Mouse (Mus musculus) bone marrow macrophage, adult 2 months (primary cell): Measurements from ENCODE around the gene Retn. TPM values are rescaled to one million over a fixed set of nuclear protein-coding genes. Genes with fewer than 3 reads are reported as not detected.

Experiments
- H3K27ac ChIP-seq: 2 replicates; pipeline ENCODE4 v1.5.1; 2012; ENCODE audit warnings: low read depth, low read length; ENCODE audit not compliant: insufficient read depth
- H3K4me1 ChIP-seq: 2 replicates; pipeline ENCODE4 v1.6.1; 2012; ENCODE audit warnings: low read length; ENCODE audit not compliant: control insufficient read depth, insufficient read depth
- H3K4me3 ChIP-seq: 2 replicates; pipeline ENCODE4 v1.5.1; 2012; ENCODE audit warnings: mild to moderate bottlenecking, low read length, moderate library complexity; ENCODE audit not compliant: insufficient read depth
- CTCF ChIP-seq: IDR thresholded peaks from 2 replicates; pipeline ENCODE4 v1.5.1; 2012; ENCODE audit warnings: low read depth, mild to moderate bottlenecking, low read length, moderate library complexity
- POLR2A ChIP-seq: IDR thresholded peaks from 2 replicates; pipeline ENCODE4 v1.6.1; 2012; ENCODE audit warnings: mild to moderate bottlenecking, low read depth, low read length, borderline replicate concordance
- polyA plus RNA-seq: library from polyadenylated mRNA; stranded (reverse); fragments of >200 nt; gene quantifications from 2 replicates; pipeline ENCODE4 v1.2.4, GENCODE M21; 2012; ENCODE audit not compliant: missing spikeins, insufficient read depth, insufficient read length

The Retn gene
- polyA plus RNA-seq, result not detected in 2 replicates

DNA sequence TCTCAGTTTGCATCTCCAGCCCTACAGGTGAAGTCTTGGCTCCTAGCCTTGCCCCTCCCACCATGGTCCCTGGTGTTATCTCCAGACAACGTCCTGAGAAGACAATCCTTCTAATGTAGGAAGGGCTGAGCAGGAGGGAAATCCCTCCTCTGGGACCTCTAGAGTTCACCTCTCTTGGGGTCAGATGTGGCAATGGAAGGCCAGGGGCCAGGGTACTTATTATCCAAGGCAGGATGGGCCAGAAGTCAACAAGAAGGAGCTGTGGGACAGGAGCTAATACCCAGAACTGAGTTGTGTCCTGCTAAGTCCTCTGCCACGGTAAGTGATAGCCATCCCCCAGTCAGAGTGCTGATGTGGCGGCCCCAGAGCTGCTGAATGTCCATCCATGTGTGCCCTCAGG is at the start of gene Retn:
Gene Retn, plus strand, starts transcription at position 245 of the 400 bp plus-strand sequence.
- TF ChIP-seq CTCF (no peak), POLR2A (no peak)
- Histone ChIP-seq H3K27ac (no peak within 1 kb of the TSS), H3K4me3 (no peak within 1 kb of the TSS), H3K4me1 (peaks cover 24% of the 10 kb centered on the region)

DNA sequence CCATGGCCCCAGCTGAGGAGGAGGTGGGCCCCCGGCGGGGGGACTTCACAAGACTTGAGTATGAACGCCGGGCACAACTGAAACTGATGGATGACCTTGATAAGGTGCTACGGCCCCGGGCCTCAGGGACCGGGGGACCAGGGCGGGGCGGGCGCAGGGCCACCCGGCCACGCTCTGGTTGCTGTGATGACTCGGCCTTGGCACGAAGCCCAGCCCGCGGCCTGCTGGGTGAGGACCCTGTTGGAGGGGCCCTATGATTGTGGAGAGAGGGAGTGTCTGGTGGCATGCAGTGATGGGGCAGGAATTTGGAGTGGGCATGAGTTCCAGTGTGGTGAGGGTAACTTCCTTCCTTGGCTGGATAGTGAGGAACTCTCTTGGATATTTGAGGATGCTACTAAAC is 49.0 kb upstream of the Retn start:
- no peak overlapping the region for H3K27ac ChIP-seq
- H3K4me3 ChIP-seq, result no peak overlapping the region
- H3K4me1 ChIP-seq, result no peaks in the 10 kb centered on the region
- TF ChIP-seq CTCF (no peak), POLR2A (no peak)

- Histone ChIP-seq H3K27ac (no peak overlapping the region), H3K4me3 (no peak overlapping the region), H3K4me1 (no peaks in the 10 kb centered on the region)
- TF ChIP-seq CTCF, result no peak
- no peak for TF ChIP-seq POLR2A
Observed at GRCm38 (mm10) chr8:3607822-3608221, 47.7 kb upstream of the Retn start.

- TF ChIP-seq POLR2A, result no peak
- TF ChIP-seq CTCF, result no peak
- no peak overlapping the region for H3K27ac ChIP-seq
Observed at GRCm38 (mm10) chr8:3609046-3609815, 46.3 kb upstream of the Retn start.

DNA sequence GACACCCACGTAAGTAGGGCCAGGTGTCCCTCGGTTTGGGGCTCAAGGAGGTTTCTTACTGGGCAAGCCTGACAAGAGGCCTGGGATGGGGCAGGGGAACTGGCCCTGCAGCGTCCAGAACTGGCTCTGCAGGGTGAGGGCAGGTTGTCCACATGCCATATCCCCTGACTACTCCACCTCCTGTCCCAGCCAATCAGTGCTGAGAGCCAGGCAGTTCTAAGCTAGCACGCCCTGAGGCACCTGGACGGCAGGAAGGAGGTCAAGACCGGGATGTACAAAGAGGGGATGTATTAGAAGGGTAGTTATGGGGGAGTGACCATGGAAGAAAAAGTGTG is 45.8 kb upstream of the Retn start:
- H3K4me3 ChIP-seq, result no peak overlapping the region
- TF ChIP-seq POLR2A (no peak), CTCF (no peak)
- H3K27ac ChIP-seq, result no peak overlapping the region
- H3K4me1 ChIP-seq, result no peaks in the 10 kb centered on the region

More at GRCm38 (mm10) chr8:3609046-3609815, 46.3 kb upstream of the Retn start:
- Histone ChIP-seq H3K4me1 (no peaks in the 10 kb centered on the region), H3K4me3 (no peak overlapping the region)

GRCm38 (mm10) chr8:3621199-3621970 is 34.2 kb upstream of the Retn start, which contains the start of the genes Xab2 and Pet100:
Gene Xab2, minus strand, starts transcription at chr8:3621316.
Gene Pet100, plus strand, starts transcription at chr8:3621548.
- Histone ChIP-seq H3K4me3 (peak within 1 kb of the TSS; percentile 82), H3K27ac (no peak within 1 kb of the TSS), H3K4me1 (peaks cover 4% of the 10 kb centered on the region; the same call in 1 of the 2 replicates)
- TF ChIP-seq POLR2A (0 out of 2 replicates have a peak, but pooled peaks have one; percentile 28), CTCF (no peak)

GRCm38 (mm10) chr8:3622119-3622518 is 33.5 kb upstream of the Retn start:
- no peak for TF ChIP-seq CTCF
- TF ChIP-seq POLR2A, result no peak
- Histone ChIP-seq H3K4me3 (peak overlapping the region; percentile 81), H3K4me1 (peaks cover 4% of the 10 kb centered on the region; the same call in 1 of the 2 replicates), H3K27ac (no peak overlapping the region)

DNA sequence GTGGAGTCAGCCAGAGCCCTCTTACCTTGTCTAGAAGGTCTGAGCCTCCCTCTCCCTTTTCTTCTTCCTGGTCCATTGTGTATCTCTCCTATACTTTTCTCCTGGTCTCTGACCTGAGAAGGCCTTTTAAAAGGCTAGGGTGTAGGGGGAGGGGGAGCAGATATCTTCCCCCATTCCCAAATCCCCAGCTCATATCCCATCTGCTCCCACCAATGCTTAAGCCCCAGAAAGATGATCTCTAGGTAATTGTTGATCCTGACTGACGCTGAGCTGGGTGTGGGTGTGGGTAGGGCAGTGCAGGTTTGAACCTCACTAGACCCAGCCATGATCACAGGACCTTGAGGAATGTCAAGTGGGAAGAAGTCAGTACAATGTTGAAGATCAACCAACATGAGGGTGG is 30.1 kb upstream of the Retn start, which contains the start of gene Pcp2:
Gene Pcp2, minus strand, starts transcription at position 101 of the 400 bp plus-strand sequence.
- TF ChIP-seq CTCF, result no peak
- TF ChIP-seq POLR2A, result no peak

GRCm38 (mm10) chr8:3626971-3627370 is 28.6 kb upstream of the Retn start:
- no peak overlapping the region for H3K4me3 ChIP-seq
- TF ChIP-seq POLR2A (no peak), CTCF (no peak)
- H3K27ac ChIP-seq, result no peak overlapping the region
- H3K4me1 ChIP-seq, result peaks cover 9% of the 10 kb centered on the region

More for the DNA sequence above, 30.1 kb upstream of the Retn start, which contains the start of gene Pcp2:
- Histone ChIP-seq H3K4me3 (no peak within 1 kb of the TSS), H3K27ac (no peak within 1 kb of the TSS), H3K4me1 (peaks cover 5% of the 10 kb centered on the region)

- Histone ChIP-seq H3K4me1 (peaks cover 9% of the 10 kb centered on the region), H3K4me3 (no peak overlapping the region), H3K27ac (no peak overlapping the region)
- no peak for TF ChIP-seq POLR2A
- TF ChIP-seq CTCF, result no peak
Observed at GRCm38 (mm10) chr8:3628014-3628413, 27.6 kb upstream of the Retn start.
